Mouse (Mus musculus) adrenal gland, postnatal 10 days (tissue): Measurements from ENCODE around the gene Ttyh2. TPM values are rescaled to one million over a fixed set of nuclear protein-coding genes. Genes with fewer than 3 reads are reported as not detected.

Source experiments
- DNase-seq: peaks from one replicate; pipeline ENCODE4 v3.0.0; 2021; ENCODE audit warnings: mixed read lengths
- total RNA-seq, 2 experiments: library from RNA; stranded (reverse); gene quantifications; 2 replicates each; pipeline ENCODE4 v1.2.3; 2021

Ttyh2 gene
- total RNA-seq, 2 experiments from 2014 or later, result 61.1 to 63.0 TPM

DNA sequence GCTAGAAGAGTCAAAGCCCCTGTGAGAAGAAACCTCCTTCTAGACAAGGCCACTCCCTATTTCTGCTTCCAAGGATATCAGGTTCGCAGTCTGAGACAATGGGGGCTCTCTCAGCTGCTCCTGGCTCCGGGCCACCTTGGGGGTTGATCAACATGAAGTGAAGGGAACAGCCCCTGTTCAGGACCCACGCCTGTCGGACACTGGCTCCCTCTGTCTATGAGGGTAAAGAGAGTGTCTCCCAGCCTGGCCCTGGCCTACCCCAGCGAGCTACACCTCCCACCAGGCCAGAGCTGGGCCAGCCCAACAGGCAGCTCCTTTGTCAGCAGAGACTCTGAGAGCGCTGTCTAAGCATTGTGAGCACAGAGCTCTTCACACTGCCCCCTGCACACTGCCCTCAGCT, 94.7 kb downstream of the Ttyh2 start:
- DNase-seq, result no peak

Other genes starting within 250 kb of the Ttyh2 start
- 1,000 to 10,000 TPM; 1,144 to 1,253 TPM for gene Rpl38, start 6.9 kb upstream of the Ttyh2 start, total RNA-seq
- under 1 TPM; 0.55 to 0.57 TPM for gene Dnaic2, start 52.0 kb downstream of the Ttyh2 start, total RNA-seq
- 1 to 10 TPM in 1 of 2 experiments, under 1 TPM in 1; 0.67 to 1.1 TPM for gene Kif19a, start 90.0 kb downstream of the Ttyh2 start, total RNA-seq
- gene Btbd17, start 120.5 kb downstream of the Ttyh2 start, total RNA-seq, result under 1 TPM; 0.21 to 0.33 TPM
- not detected for gene Gpr142, start 123.5 kb downstream of the Ttyh2 start, total RNA-seq
- 10 to 100 TPM; 26.2 to 27.9 TPM for gene Gprc5c, start 175.7 kb downstream of the Ttyh2 start, total RNA-seq
- gene Cd300a, start 214.6 kb downstream of the Ttyh2 start, total RNA-seq, result 1 to 10 TPM; 1.3 to 1.5 TPM